Mouse (Mus musculus): ENCODE measurements around the gene Alkbh6.
A peak's percentile ranks its signal among the peaks of the same experiment; 100 is the strongest.

Alkbh6 gene

GRCm38 (mm10) chr7:30294296-30294695 is 14.2 kb upstream of the Alkbh6 start:
- no peak for DNase-seq (ENCODE audit: extremely low read depth, low read depth, low spot score)

GRCm38 (mm10) chr7:30295103-30295502 is 13.4 kb upstream of the Alkbh6 start:
- no peak for DNase-seq (ENCODE audit: extremely low read depth, low read depth, low spot score)

- no peak for DNase-seq (ENCODE audit: extremely low read depth, low read depth, low spot score)
These were observed 11.7 kb upstream of the Alkbh6 start for GRCm38 (mm10) chr7:30296816-30297215.

DNA sequence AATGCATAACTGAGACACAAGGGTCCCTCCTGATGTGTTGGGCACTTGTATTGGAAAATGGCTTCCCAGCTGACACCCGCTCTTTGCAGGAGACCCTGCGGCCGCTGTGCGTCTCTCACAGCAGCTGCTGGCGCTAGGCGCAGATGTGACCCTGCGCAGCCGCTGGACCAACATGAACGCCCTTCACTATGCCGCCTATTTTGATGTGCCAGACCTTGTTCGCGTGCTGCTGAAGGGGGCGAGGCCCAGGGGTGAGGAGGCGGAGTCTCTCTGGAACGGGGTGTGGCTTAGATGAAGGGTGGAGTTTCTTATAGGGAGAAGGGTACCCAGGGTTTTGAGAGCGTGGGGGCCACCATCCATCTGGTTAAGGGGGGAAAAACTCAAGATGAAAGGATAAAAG is 11.3 kb upstream of the Alkbh6 start:
- DNase-seq (ENCODE audit: extremely low read depth, low read depth, low spot score), result no peak

DNA sequence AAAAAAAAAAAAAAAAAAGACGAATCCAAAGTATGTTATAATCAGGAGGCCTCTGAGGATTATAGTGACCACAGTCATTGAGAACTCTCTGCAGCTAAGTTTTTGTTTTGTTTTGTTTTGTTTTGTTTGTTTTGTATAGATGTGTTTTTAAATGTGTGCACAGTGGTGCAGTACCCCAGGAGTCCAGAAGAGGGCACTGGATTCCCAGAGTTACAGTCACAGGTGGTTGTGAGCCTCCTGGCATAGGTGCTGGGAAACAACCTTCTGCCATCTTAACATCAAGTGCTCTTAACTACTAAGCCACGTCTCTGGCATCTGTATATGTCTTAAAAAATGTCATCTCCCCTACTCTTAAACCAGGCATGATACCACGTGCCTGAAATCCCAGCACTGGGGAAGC is 7.6 kb upstream of the Alkbh6 start:
- no peak for DNase-seq (ENCODE audit: extremely low read depth, low read depth, low spot score)

- no peak for DNase-seq (ENCODE audit: extremely low read depth, low read depth, low spot score)
These were observed 2.3 kb upstream of the Alkbh6 start for GRCm38 (mm10) chr7:30306083-30306779.

DNA sequence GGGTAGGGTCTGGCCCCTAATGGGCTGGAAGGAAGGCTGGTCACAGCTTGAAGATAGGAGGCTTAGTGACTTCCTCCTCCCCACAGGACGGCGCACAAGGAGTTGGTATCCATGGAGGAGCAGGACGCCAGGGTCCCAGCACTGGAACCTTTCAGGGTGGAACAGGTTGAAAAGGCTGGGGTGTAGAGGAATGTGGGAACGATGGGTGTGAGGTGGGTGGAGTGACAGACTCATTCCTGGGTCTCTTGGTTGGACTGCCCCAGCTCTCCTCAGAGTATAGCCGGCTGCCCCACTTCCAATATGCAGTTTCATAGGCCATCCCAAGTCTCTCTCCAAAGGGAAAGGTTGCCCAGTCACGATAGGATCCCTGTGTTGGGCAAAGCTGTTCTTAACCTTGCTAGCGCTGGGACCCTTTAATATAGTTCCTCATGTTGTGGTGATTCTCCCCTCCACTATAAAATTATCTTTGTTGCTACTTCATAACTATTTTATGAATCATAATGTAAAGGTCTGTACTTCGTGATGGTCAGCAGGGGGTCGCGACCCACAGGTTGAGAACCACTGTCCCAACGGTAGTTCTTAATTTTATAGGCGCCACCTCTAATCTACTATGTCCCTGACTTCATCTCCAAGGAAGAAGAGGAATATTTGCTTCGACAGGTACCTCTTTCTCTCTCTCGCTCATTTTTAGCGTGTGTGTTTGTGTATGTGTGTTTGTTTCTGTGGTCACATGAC is 1.0 kb downstream of the Alkbh6 start:
- no peak for DNase-seq (ENCODE audit: extremely low read depth, low read depth, low spot score)

DNA sequence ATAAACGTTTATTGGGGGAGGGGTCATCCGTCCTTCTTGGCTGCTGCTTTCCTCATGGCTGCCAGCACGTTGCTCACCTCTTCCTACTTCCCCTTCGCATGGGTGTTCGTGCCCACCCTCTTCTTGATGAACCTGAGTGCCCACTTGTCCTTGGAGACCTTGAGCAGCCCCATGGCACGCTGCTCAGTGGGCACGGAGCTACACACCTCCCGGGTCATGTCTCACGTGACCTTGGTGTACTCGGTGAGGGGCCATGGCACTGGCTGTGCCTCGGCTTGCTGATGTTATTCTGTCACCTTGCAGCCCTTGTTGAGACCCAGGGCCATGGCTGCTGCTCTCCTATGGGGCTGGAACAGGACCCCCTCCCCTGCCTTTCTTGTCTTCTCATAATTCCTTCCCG is 1.6 kb downstream of the Alkbh6 start:
- no peak for DNase-seq (ENCODE audit: extremely low read depth, low read depth, low spot score)

- no peak for DNase-seq (ENCODE audit: extremely low read depth, low read depth, low spot score)
These were observed 5.3 kb downstream of the Alkbh6 start for GRCm38 (mm10) chr7:30313666-30314320.

DNA sequence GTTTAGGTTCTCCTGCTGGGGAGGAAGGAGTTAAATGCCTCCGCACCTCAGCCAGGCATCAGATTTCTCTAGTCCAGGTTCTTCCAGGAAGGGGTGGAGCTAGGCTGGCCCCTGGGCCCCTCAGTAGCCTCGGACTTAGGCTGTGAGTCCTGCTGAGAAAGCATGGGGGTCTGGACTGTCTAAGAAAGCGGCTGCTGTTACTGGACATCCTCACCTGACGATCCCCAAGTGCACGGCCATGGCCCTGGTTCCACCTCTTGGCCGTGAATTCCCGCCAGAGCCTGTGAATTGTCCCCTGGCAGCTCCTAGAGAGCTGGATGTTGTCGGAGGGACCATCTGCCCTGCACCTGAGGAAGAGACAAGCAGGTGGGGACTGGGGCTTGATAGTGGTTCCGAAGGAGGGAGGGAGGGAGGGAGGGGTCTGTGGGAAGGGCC is 6.2 kb downstream of the Alkbh6 start, which contains the start of gene Syne4:
Gene Syne4, plus strand, starts transcription at position 87 of the 435 bp plus-strand sequence.
- no peak for DNase-seq (ENCODE audit: extremely low read depth, low read depth, low spot score)

DNA sequence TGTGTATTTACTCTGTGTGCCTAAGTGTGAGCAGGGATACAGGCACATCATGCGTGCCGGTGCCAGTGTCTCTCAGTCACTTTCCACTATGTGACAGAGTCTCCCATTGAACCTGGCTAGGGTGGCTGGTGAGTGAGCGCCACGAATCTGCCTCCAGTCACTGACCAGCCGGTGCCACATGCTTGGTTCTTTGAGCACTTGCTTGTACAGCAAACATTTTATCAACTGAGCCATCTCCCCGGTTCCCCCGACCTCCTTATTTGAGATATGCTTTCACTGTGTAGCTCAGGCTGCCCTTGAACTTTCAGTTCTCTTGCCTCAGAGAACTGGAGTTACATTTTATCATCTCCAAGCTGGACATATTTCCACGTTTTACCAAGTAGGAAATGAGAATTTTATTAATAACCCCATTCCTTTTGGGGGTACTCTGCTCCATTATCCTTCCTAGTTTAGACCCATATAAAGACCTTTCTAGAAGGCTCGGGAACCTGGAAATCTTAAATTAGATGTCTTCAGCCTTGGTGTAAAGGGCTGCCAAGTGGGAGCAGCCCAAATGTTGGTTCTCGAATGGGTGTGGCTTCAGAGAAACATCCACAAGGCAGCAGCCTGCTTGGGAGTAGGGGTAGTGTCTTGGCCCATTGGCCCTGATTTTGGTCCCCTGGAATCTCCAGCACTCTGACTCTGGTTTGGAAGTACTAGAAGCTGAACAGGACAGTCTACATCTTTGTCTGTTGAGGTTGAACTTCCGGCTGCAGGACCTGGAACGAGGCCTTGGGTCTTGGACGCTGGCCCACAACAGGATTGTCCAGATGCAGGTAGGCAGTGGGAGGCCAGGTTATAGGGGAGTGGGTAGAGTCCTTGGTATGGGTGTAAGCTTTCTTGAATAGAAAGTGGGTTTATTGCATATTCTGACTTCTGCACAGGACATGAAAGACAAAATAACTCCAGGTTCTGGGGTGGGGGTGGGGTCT is 7.3 kb downstream of the Alkbh6 start:
- no peak for DNase-seq (ENCODE audit: extremely low read depth, low read depth, low spot score)

- DNase-seq (ENCODE audit: extremely low read depth, low read depth, low spot score), result no peak
These were observed 9.6 kb downstream of the Alkbh6 start for GRCm38 (mm10) chr7:30318142-30318541.

DNA sequence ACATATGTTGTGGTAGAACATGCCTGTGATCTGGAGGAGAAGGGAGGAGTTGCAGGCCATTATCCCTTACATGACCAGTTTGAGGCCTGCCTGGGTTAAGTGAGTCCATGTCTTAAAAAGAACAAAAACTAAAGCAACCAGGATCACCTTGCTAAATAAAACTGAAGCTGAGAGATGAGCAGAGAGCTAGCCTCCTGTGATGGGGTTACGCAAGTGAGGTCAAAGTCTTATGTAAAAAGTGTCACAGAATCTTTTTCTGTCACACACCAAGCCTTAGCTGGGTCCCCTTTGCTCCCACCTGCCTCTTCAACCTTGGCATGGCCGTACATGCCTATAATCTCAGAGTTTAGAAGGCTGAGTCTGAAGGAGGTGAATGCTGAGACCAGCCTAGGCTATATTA is 12.4 kb downstream of the Alkbh6 start:
- no peak for DNase-seq (ENCODE audit: extremely low read depth, low read depth, low spot score)

- no peak for DNase-seq (ENCODE audit: extremely low read depth, low read depth, low spot score)
These were observed 13.2 kb downstream of the Alkbh6 start, which contains the start of gene E130208F15Rik for GRCm38 (mm10) chr7:30321539-30322284. Gene E130208F15Rik, plus strand, starts transcription at chr7:30321740.

- peak; percentile 84 for DNase-seq (ENCODE audit: extremely low read depth, low read depth, low spot score)
These were observed 13.8 kb downstream of the Alkbh6 start for GRCm38 (mm10) chr7:30322285-30322667.

DNA sequence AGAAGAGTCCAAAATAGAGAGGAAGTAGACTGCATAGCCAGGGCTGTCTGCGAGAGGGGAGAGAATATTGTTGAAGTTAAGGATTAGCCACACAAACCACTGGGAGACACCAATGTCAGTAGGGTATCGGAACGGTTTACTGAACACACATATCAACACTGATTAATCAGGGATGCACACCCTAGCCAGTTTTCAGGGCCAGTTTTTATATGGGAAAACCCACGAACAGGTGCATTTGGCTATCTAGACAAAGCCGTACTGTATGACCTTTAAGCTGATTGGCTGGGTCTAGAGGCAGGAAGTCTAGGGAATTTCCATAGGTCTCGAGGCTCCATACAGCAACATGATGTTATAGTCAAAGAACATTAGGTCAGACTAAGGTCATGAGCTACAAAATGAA is 14.3 kb downstream of the Alkbh6 start:
- no peak for DNase-seq (ENCODE audit: extremely low read depth, low read depth, low spot score)

- DNase-seq (ENCODE audit: extremely low read depth, low read depth, low spot score), result no peak
These were observed 15.3 kb downstream of the Alkbh6 start, which contains the start of gene Sdhaf1 for GRCm38 (mm10) chr7:30323795-30324194. Gene Sdhaf1, minus strand, starts transcription at chr7:30323895.

DNA sequence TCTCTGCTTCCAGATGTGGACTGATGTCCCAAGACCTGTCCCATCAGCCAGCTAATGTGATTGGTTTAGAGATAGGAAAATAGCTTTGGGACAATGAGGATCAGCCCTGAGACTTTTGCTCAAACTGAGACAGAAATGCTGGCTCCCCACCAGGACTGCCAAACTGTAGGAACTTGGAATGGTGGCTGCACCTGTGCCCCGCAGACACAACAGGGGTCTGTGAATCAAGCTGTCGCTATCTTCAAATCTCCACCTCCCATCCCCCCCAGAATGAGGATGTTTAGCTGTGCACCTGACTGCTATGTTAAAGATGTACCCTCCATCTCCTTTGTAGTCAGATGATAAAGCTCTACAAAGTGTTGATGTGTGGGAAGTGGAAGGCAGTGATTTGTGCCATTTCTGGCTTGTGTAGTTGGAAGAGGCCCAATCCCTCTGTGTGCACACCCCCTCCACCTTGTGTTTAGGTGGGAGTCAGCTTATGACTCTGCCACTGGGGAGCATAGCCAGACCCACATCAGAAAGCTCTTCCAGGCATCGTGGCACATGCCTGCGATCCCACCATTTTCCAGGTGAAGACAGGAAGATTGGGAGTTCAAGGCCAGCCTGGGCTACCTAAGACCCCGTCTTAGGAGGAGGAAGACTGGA is 15.9 kb downstream of the Alkbh6 start:
- DNase-seq (ENCODE audit: extremely low read depth, low read depth, low spot score), result no peak

GRCm38 (mm10) chr7:30325364-30325763 is 16.8 kb downstream of the Alkbh6 start:
- no peak for DNase-seq (ENCODE audit: extremely low read depth, low read depth, low spot score)

All from fat pad, adult 2 months (tissue).